Mouse (Mus musculus): ENCODE measurements at regions not wholly inside any gene's neighbourhood (a gene's known extent, or its start where the extent isn't known, plus 50 kb on each side); places are given as distances from the start of the nearest gene placed in this dataset.

GRCm38 (mm10) chr4:89082838-89083237 is 54.1 kb upstream of the Mtap start:
- DNase-seq = no peak

- DNase-seq = no peak
Measured at GRCm38 (mm10) chr4:89078485-89078884, 58.4 kb upstream of the Mtap start.

- no peak for DNase-seq
Measured at GRCm38 (mm10) chr4:89074705-89075104, 62.2 kb upstream of the Mtap start.

GRCm38 (mm10) chr4:89070430-89070829 is 66.5 kb upstream of the Mtap start:
- DNase-seq = no peak

GRCm38 (mm10) chr4:89064401-89064800 is 72.5 kb upstream of the Mtap start:
- no peak for DNase-seq

- DNase-seq = no peak
Measured at GRCm38 (mm10) chr4:89062384-89062783, 74.5 kb upstream of the Mtap start.

GRCm38 (mm10) chr4:89061619-89062018 is 75.3 kb upstream of the Mtap start:
- DNase-seq = no peak

GRCm38 (mm10) chr4:89057573-89057972 is 79.3 kb upstream of the Mtap start:
- DNase-seq = no peak

GRCm38 (mm10) chr4:89057135-89057534 is 79.8 kb upstream of the Mtap start:
- DNase-seq = no peak

GRCm38 (mm10) chr4:89055969-89056368 is 81.0 kb upstream of the Mtap start:
- DNase-seq = no peak

GRCm38 (mm10) chr4:89053606-89054005 is 83.3 kb upstream of the Mtap start:
- DNase-seq = no peak

GRCm38 (mm10) chr4:89051897-89052296 is 85.0 kb upstream of the Mtap start:
- DNase-seq = no peak

GRCm38 (mm10) chr4:89050551-89051199 is 86.2 kb upstream of the Mtap start:
- DNase-seq = no peak

GRCm38 (mm10) chr4:89049592-89050440 is 87.1 kb upstream of the Mtap start:
- DNase-seq = no peak

- no peak for DNase-seq
Measured at GRCm38 (mm10) chr4:89044516-89044915, 92.4 kb upstream of the Mtap start.

GRCm38 (mm10) chr4:89043982-89044381 is 92.9 kb upstream of the Mtap start:
- DNase-seq = no peak

GRCm38 (mm10) chr4:89040856-89041255 is 96.1 kb upstream of the Mtap start:
- no peak for DNase-seq

- no peak for DNase-seq
Measured at GRCm38 (mm10) chr4:89038906-89039305, 98.0 kb upstream of the Mtap start.

- no peak for DNase-seq
Measured at GRCm38 (mm10) chr4:89038135-89038534, 98.8 kb upstream of the Mtap start.

GRCm38 (mm10) chr4:89034822-89035221 is 102.1 kb upstream of the Mtap start:
- no peak for DNase-seq

GRCm38 (mm10) chr4:89034299-89034698 is 102.6 kb upstream of the Mtap start:
- no peak for DNase-seq

GRCm38 (mm10) chr4:89012681-89013353 is 124.1 kb upstream of the Mtap start:
- DNase-seq = peak; percentile 6

GRCm38 (mm10) chr4:89008561-89008960 is 128.4 kb upstream of the Mtap start:
- DNase-seq = no peak

GRCm38 (mm10) chr4:89001470-89001869 is 121.5 kb upstream of the Ifne start:
- DNase-seq = no peak
